ENCODE assay signal across 8 mouse cellular contexts in the genomic region with DNA sequence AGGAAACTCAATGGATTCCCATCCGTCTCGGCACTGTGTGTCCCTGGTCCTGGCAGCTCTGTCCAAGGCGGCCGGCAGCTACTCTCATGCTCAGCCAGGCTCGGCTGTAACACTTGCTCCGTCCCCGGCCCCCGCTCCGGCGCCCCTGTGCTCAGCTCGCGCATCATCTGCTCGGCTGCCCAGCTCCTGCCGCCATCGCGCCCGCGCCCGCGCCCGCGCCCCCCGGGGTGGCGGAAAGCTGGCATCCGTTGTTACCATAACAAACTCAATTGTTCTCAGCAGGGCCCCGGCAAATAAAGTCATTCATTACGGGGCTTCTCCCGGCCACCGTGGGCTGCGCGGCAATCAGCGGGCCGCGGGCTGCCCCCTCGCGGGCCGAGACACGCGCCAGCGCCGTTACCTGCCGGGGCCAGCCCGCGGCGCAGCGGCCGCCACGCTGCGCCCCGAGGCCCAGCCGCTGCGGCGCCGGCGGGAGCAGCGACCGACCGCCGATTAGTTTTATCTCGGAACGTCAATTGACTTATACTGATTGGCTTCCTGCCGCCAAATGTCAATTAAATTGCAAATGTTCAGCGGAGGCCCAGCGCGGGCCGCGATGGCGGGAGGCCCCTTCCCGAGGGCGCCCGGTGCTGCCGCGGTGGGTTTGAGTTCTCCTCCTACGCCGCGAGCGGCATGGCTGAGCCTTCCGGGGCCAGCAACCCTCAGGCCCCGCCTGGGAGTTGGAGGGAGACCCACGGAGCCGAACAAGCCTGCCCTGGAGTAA. TPM values are rescaled to one million over a fixed set of nuclear protein-coding genes. Genes with fewer than 3 reads are reported as not detected.
DNase-seq lines count a peak whose midpoint lies in the region; ATAC-seq and TF ChIP-seq lines count a peak whose summit lies in the region.

No protein-coding gene starts in this region.

- ATAC-seq in intestine, embryonic 16.5 days, result peak; percentile 18; the same call in 1 of the 2 replicates
- ATAC-seq in midbrain, embryonic 13.5 days, result peak; percentile 92

- no peaks in the 10 kb centered on the region for H3K36me3 ChIP-seq in intestine, embryonic 16.5 days (ENCODE audit: control insufficient read depth, insufficient read depth, low read length)
- H3K36me3 ChIP-seq in midbrain, embryonic 13.5 days, result no peaks in the 10 kb centered on the region

- H3K4me1 ChIP-seq in embryonic fibroblast, embryonic 13.5 days (ENCODE audit: control insufficient read depth, insufficient read depth, low read length), result no peaks in the 10 kb centered on the region
- peaks cover 8% of the 10 kb centered on the region for H3K4me1 ChIP-seq in intestine, embryonic 16.5 days (ENCODE audit: control insufficient read depth, insufficient read depth, low read length)
- peaks cover 14% of the 10 kb centered on the region for H3K4me1 ChIP-seq in midbrain, embryonic 13.5 days (replicated peaks)

- DNase-seq in left cerebral cortex, postnatal 36 days (ENCODE audit: low spot score in 2 of 2), result peak; percentile 5 to 16
- no peak for DNase-seq in left cerebral cortex, adult 9 months (ENCODE audit: low spot score in 2 of 2)
- peak; percentile 22 to 52 for DNase-seq in cerebellum, adult 18-20 months
- peak; percentile 19 for DNase-seq in yolk sac, embryonic 10.5 days (ENCODE audit: low spot score)
- no peak for DNase-seq in urinary bladder, postnatal 10 days (ENCODE audit: low spot score)

- peaks cover 20% of the 10 kb centered on the region; the same call in 1 of the 2 replicates for H3K27me3 ChIP-seq in intestine, embryonic 16.5 days (replicated peaks; ENCODE audit: control insufficient read depth, insufficient read depth, low read length)
- peaks cover 61% of the 10 kb centered on the region for H3K27me3 ChIP-seq in midbrain, embryonic 13.5 days

- under 1% methylated on average over 81 of the region's 81 CpGs for WGBS in intestine, embryonic 16.5 days
- under 1% methylated on average over 80 of the region's 81 CpGs for WGBS in midbrain, embryonic 13.5 days

- H3K4me2 ChIP-seq in intestine, embryonic 16.5 days (ENCODE audit: low read depth, low read length), result peak overlapping the region; percentile 98
- peak overlapping the region; percentile 90 for H3K4me2 ChIP-seq in midbrain, embryonic 13.5 days (replicated peaks)

- TF ChIP-seq POLR2A in embryonic fibroblast, embryonic 13.5 days (IDR thresholded peaks at IDR 0.05; ENCODE audit: low read depth, low read length), result no peak

- intact Hi-C loops in left cerebral cortex, postnatal 36 days (cut with DNase I), result no loop called here

- peak overlapping the region; percentile 56 for H3K9ac ChIP-seq in intestine, embryonic 16.5 days (ENCODE audit: low read depth, low read length)
- H3K9ac ChIP-seq in midbrain, embryonic 13.5 days (replicated peaks), result peak overlapping the region; percentile 71

- H3K9me3 ChIP-seq in intestine, embryonic 16.5 days (ENCODE audit: control insufficient read depth, low read length), result no peaks in the 10 kb centered on the region
- H3K9me3 ChIP-seq in midbrain, embryonic 13.5 days, result no peaks in the 10 kb centered on the region

- H3K4me3 ChIP-seq in embryonic fibroblast, embryonic 13.5 days (ENCODE audit: insufficient read depth, low read length), result peak overlapping the region; percentile 26; the same call in 1 of the 2 replicates
- peak overlapping the region; percentile 54 for H3K4me3 ChIP-seq in intestine, embryonic 16.5 days (ENCODE audit: low read length)
- H3K4me3 ChIP-seq in midbrain, embryonic 13.5 days (replicated peaks), result peak overlapping the region; percentile 54

- no peak for TF ChIP-seq CTCF in embryonic fibroblast, embryonic 13.5 days (IDR thresholded peaks at IDR 0.05; ENCODE audit: borderline replicate concordance, insufficient read depth, low read length)

- no peak overlapping the region for H3K27ac ChIP-seq in embryonic fibroblast, embryonic 13.5 days (ENCODE audit: insufficient read depth, low read length)
- H3K27ac ChIP-seq in intestine, embryonic 16.5 days (ENCODE audit: low read length), result no peak overlapping the region
- H3K27ac ChIP-seq in midbrain, embryonic 13.5 days, result peak overlapping the region; percentile 71

RNA-seq across cellular contexts. Expression of a gene that starts 46.1 kb away (rescaled TPM):
- under 1 TPM; 0.05 to 0.09 TPM for total RNA-seq in left cerebral cortex, postnatal 36 days (2021)
- not detected in 2 replicates for polyA plus RNA-seq in embryonic fibroblast, embryonic 13.5 days (2011; ENCODE audit: insufficient read length, low read depth, missing spikeins)
- polyA plus RNA-seq in intestine, embryonic 16.5 days (2015; fragmentation: Nextera tagmentation; extraction: Ambion mirVana), result 0.02 TPM in 1 of 2 replicates, not detected in the other
- 9.7 and 10.4 TPM in 2 replicates for polyA plus RNA-seq in midbrain, embryonic 13.5 days (2015; fragmentation: Nextera tagmentation; extraction: Ambion mirVana)

Comparison
In these comparisons a context has a peak if more than half of its experiments do, and no peak if none do; other contexts are left out.
1. DNase-seq: peak in left cerebral cortex, postnatal 36 days (2 of 2), cerebellum, adult 18-20 months (2 of 2) and yolk sac, embryonic 10.5 days (single experiment); none in left cerebral cortex, adult 9 months (0 of 2) and urinary bladder, postnatal 10 days (single experiment).
2. RNA of a gene that starts 46.1 kb away (polyA plus RNA-seq): 9.7 to 10.4 TPM in midbrain, embryonic 13.5 days; not detected in embryonic fibroblast, embryonic 13.5 days and 0.02 TPM in intestine, embryonic 16.5 days; every median in the first group is over 10 times any median in the second.
3. Peak in every context shown above with its lines, with median percentiles within 50 percentile points of each other: H3K4me3 ChIP-seq.